Mouse (Mus musculus) lung, embryonic 14.5 days (tissue): ENCODE measurements at regions not wholly inside any gene's neighbourhood (a gene's known extent, or its start where the extent isn't known, plus 50 kb on each side); places are given as distances from the start of the nearest gene placed in this dataset.

ENCODE experiments used
- ATAC-seq: fragments of 200-750 bp; cut with Nextera tagmentation; 2 replicates; pipeline ENCODE4 v1.8.0; 2017; ENCODE audit warnings: mild to moderate bottlenecking, moderate TSS enrichment, moderate library complexity; ENCODE audit not compliant: insufficient read depth
- DNase-seq: peaks from one replicate; pipeline ENCODE4 v3.0.0-alpha.2; 2015
- H3K27ac ChIP-seq: fragments of 300-500 bp; sonication (generic); 2 replicates; pipeline ENCODE4 v1.5.1; 2014; ENCODE audit warnings: low read depth, mild to moderate bottlenecking, moderate library complexity
- H3K27me3 ChIP-seq: fragments of 300-500 bp; sonication (generic); 2 replicates; pipeline ENCODE4 v1.6.1; 2014; ENCODE audit warnings: low read length, control low read depth; ENCODE audit not compliant: insufficient read depth
- H3K36me3 ChIP-seq: fragments of 300-500 bp; sonication (generic); 2 replicates; pipeline ENCODE4 v1.6.1; 2014; ENCODE audit warnings: control low read depth; ENCODE audit not compliant: insufficient read depth
- H3K4me1 ChIP-seq: fragments of 300-500 bp; sonication (generic); 2 replicates; pipeline ENCODE4 v1.6.1; 2014; ENCODE audit warnings: antibody characterized with exemption, control low read depth; ENCODE audit not compliant: insufficient read depth
- H3K4me2 ChIP-seq: fragments of 300-500 bp; sonication (generic); 2 replicates; pipeline ENCODE4 v1.6.1; 2014; ENCODE audit warnings: mild to moderate bottlenecking
- H3K4me3 ChIP-seq: fragments of 300-500 bp; sonication (generic); 2 replicates; pipeline ENCODE4 v1.5.1; 2014; ENCODE audit warnings: low read depth, low read length
- H3K9ac ChIP-seq: fragments of 300-500 bp; sonication (generic); 2 replicates; pipeline ENCODE4 v1.6.1; 2014
- H3K9me3 ChIP-seq: fragments of 300-500 bp; sonication (generic); 2 replicates; pipeline ENCODE4 v1.6.1; 2016; ENCODE audit warnings: low read depth, low read length, control low read depth
- CTCF ChIP-seq: IDR thresholded peaks from 2 replicates; pipeline ENCODE4 v1.5.1; 2016; ENCODE audit warnings: antibody characterized with exemption, low read depth
- WGBS: fragments of 180-500 bp; shearing (Covaris S2); extraction: QIAGEN DNeasy Blood & Tissue Kit; methylation state at CpG from one replicate; pipeline ENCODE4 v1.1.7; 2014; 5-methylcytosine and 5-hydroxymethylcytosine counted together

GRCm38 (mm10) chr4:114766643-114767393 lies 54.7 kb upstream of the Gm12830 start:
- Histone ChIP-seq H3K4me3 (no peak overlapping the region), H3K27me3 (no peaks in the 10 kb centered on the region), H3K36me3 (no peaks in the 10 kb centered on the region), H3K27ac (no peak overlapping the region), H3K9me3 (no peaks in the 10 kb centered on the region), H3K4me1 (no peaks in the 10 kb centered on the region), H3K4me2 (no peak overlapping the region), H3K9ac (no peak overlapping the region)
- WGBS: 54% methylated on average over 22 of the region's 22 CpGs
- ATAC-seq: no peak
- no peak for DNase-seq
- no peak for TF ChIP-seq CTCF
